Mouse (Mus musculus) lung, embryonic 14.5 days (tissue): Measurements from ENCODE around the gene Map7. TPM values are rescaled to one million over a fixed set of nuclear protein-coding genes. Genes with fewer than 3 reads are reported as not detected.

Source experiments
- ATAC-seq: fragments of 200-750 bp; cut with Nextera tagmentation; 2 replicates; pipeline ENCODE4 v1.8.0; 2017; ENCODE audit warnings: mild to moderate bottlenecking, moderate TSS enrichment, moderate library complexity; ENCODE audit not compliant: insufficient read depth
- DNase-seq: peaks from one replicate; pipeline ENCODE4 v3.0.0-alpha.2; 2015
- H3K27ac ChIP-seq: fragments of 300-500 bp; sonication (generic); 2 replicates; pipeline ENCODE4 v1.5.1; 2014; ENCODE audit warnings: low read depth, mild to moderate bottlenecking, moderate library complexity
- H3K27me3 ChIP-seq: fragments of 300-500 bp; sonication (generic); 2 replicates; pipeline ENCODE4 v1.6.1; 2014; ENCODE audit warnings: low read length, control low read depth; ENCODE audit not compliant: insufficient read depth
- H3K36me3 ChIP-seq: fragments of 300-500 bp; sonication (generic); 2 replicates; pipeline ENCODE4 v1.6.1; 2014; ENCODE audit warnings: control low read depth; ENCODE audit not compliant: insufficient read depth
- H3K4me1 ChIP-seq: fragments of 300-500 bp; sonication (generic); 2 replicates; pipeline ENCODE4 v1.6.1; 2014; ENCODE audit warnings: antibody characterized with exemption, control low read depth; ENCODE audit not compliant: insufficient read depth
- H3K4me2 ChIP-seq: fragments of 300-500 bp; sonication (generic); 2 replicates; pipeline ENCODE4 v1.6.1; 2014; ENCODE audit warnings: mild to moderate bottlenecking
- H3K4me3 ChIP-seq: fragments of 300-500 bp; sonication (generic); 2 replicates; pipeline ENCODE4 v1.5.1; 2014; ENCODE audit warnings: low read depth, low read length
- H3K9ac ChIP-seq: fragments of 300-500 bp; sonication (generic); 2 replicates; pipeline ENCODE4 v1.6.1; 2014
- H3K9me3 ChIP-seq: fragments of 300-500 bp; sonication (generic); 2 replicates; pipeline ENCODE4 v1.6.1; 2016; ENCODE audit warnings: low read depth, low read length, control low read depth
- CTCF ChIP-seq: IDR thresholded peaks from 2 replicates; pipeline ENCODE4 v1.5.1; 2016; ENCODE audit warnings: antibody characterized with exemption, low read depth
- WGBS: fragments of 180-500 bp; shearing (Covaris S2); extraction: QIAGEN DNeasy Blood & Tissue Kit; methylation state at CpG from one replicate; pipeline ENCODE4 v1.1.7; 2014; 5-methylcytosine and 5-hydroxymethylcytosine counted together
- polyA plus RNA-seq: library from polyadenylated mRNA; unstranded; fragments of >200 nt; fragmentation: Nextera tagmentation; extraction: Ambion mirVana; gene quantifications from 2 replicates; pipeline ENCODE4 v1.2.1, GENCODE M21; 2014

The Map7 gene
- polyA plus RNA-seq, 1 experiment from 2014 or later = 9.3 TPM

DNA sequence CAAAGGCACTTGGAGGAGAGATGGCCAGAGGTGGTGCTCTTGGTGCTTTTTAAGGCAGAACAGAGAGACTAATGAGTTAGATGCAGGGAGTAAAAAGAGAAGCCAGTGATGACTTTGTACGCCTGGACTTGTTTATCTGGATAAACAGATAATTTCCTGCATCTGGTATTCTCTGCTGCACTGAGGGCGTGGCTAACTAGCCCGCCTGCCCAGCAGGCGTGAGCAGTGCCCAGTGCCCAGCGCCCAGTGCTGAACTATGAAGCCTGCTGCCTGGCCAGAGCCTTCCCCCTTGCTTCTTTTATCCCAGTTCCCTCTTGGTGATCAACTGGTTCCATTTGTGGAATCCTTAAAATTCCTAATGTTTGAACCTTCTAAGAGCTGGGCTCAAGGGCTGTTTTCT, 81.8 kb downstream of the Map7 start:
- no peak for TF ChIP-seq CTCF

DNA sequence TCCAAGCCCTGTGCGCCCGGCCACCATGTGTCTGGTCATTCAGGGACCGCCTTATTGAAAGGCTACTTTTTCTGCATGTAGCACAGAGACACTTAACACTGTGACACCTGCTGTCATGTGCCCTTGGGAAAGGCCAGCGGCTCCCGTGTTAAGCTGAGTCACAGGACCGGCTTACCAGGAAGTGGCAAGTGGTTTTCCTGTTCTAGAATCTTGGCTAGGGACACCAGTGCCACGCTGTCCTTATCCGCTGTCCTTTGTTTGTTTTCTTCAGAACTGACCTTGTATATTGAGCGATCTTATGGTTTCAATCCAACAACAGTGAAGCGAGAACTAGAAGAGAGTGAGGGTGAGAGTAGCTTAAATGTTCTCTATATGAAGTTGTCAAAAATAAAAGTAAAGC, 85.2 kb downstream of the Map7 start:
- no peak for ATAC-seq
- Histone ChIP-seq H3K27me3 (no peaks in the 10 kb centered on the region), H3K4me3 (no peak overlapping the region), H3K4me2 (no peak overlapping the region), H3K9me3 (no peaks in the 10 kb centered on the region), H3K9ac (no peak overlapping the region), H3K4me1 (no peaks in the 10 kb centered on the region), H3K36me3 (no peaks in the 10 kb centered on the region), H3K27ac (no peak overlapping the region)
- TF ChIP-seq CTCF = no peak
- 82% methylated on average over 10 of the region's 10 CpGs for WGBS
- DNase-seq = no peak

More for the DNA sequence above, 81.8 kb downstream of the Map7 start:
- Histone ChIP-seq H3K9me3 (no peaks in the 10 kb centered on the region), H3K4me2 (no peak overlapping the region), H3K27ac (no peak overlapping the region), H3K36me3 (no peaks in the 10 kb centered on the region), H3K4me1 (no peaks in the 10 kb centered on the region), H3K9ac (no peak overlapping the region), H3K4me3 (no peak overlapping the region), H3K27me3 (no peaks in the 10 kb centered on the region)
- ATAC-seq (no peak), DNase-seq (no peak)
- WGBS = 77% methylated on average over 5 of the region's 5 CpGs

DNA sequence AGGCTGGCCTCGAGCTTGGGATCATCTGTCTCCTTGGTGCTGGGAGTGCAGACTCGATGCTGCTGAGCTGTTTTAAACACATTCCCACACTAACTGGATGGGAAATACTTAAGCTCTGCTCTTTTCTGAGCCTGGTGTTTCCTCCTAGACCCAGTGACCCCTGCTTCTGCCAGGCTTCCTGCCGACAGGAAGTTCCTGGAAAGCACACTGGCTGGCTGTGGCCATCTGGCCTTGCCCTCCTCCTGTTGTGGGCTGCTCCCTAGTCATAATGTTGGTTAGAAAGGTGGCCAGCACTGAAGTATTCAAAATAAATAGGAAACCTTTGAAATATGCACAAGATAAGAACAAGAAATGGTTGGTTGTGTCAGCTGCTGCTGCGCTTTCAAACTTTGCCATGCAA, 86.2 kb downstream of the Map7 start:
- no peak for ATAC-seq
- DNase-seq = peak; percentile 27
- no peak for TF ChIP-seq CTCF
- no peaks in the 10 kb centered on the region for H3K9me3 ChIP-seq
- 35% methylated on average over 4 of the region's 4 CpGs for WGBS
- H3K27me3 ChIP-seq = no peaks in the 10 kb centered on the region
- H3K9ac ChIP-seq = no peak overlapping the region
- H3K4me1 ChIP-seq = no peaks in the 10 kb centered on the region
- H3K36me3 ChIP-seq = no peaks in the 10 kb centered on the region
- no peak overlapping the region for H3K27ac ChIP-seq
- no peak overlapping the region for H3K4me3 ChIP-seq
- H3K4me2 ChIP-seq = no peak overlapping the region

DNA sequence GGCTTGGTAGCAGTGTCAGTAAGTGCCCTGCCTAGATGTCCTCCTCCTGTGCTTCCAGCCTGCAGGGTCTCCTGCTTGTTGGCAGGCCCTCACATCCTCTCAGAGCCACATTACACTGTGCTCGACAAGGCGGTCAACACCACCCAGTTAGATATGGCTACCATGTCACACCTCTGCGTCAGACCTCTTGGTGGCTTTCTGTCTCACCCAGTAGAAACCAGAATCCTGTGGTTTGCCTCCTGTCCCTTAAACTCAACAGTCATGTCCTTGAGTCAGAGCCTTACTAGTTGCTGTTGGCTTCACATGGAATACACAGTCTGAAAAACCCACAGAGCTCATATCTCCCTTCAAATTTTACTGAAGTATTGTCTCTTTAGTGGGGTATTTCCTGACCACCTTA, 87.4 kb downstream of the Map7 start:
- no peak for TF ChIP-seq CTCF
- no peak overlapping the region for H3K9ac ChIP-seq
- H3K27ac ChIP-seq = no peak overlapping the region
- H3K9me3 ChIP-seq = no peaks in the 10 kb centered on the region
- no peak for DNase-seq
- H3K4me3 ChIP-seq = no peak overlapping the region
- WGBS = 82% methylated on average over 3 of the region's 3 CpGs
- no peaks in the 10 kb centered on the region for H3K27me3 ChIP-seq
- no peaks in the 10 kb centered on the region for H3K4me1 ChIP-seq
- no peak overlapping the region for H3K4me2 ChIP-seq
- no peaks in the 10 kb centered on the region for H3K36me3 ChIP-seq
- no peak for ATAC-seq

DNA sequence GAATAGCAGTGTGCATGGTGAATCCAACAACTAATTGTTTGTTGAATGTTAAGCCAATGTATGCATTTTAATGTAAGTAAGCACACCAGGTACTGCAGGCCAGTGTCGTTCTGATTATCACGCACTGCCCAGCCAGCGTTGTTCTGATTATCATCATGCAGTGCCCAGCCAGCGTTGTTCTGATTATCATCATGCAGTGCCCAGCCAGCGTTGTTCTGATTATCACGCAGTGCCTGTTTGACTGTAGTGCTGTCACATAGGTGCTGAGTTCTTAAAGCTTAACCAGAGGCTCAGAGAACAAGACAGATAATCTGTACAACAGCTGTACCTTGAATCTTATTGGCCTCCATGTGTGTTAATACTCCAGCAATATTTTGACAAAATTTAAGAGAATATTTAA, 88.0 kb downstream of the Map7 start:
- no peak overlapping the region for H3K27ac ChIP-seq
- no peak for DNase-seq
- no peaks in the 10 kb centered on the region for H3K27me3 ChIP-seq
- no peak overlapping the region for H3K4me3 ChIP-seq
- no peak overlapping the region for H3K9ac ChIP-seq
- WGBS = 92% methylated on average over 6 of the region's 6 CpGs
- H3K4me2 ChIP-seq = no peak overlapping the region
- no peak for TF ChIP-seq CTCF
- no peaks in the 10 kb centered on the region for H3K9me3 ChIP-seq
- no peak for ATAC-seq
- H3K36me3 ChIP-seq = no peaks in the 10 kb centered on the region
- no peaks in the 10 kb centered on the region for H3K4me1 ChIP-seq

DNA sequence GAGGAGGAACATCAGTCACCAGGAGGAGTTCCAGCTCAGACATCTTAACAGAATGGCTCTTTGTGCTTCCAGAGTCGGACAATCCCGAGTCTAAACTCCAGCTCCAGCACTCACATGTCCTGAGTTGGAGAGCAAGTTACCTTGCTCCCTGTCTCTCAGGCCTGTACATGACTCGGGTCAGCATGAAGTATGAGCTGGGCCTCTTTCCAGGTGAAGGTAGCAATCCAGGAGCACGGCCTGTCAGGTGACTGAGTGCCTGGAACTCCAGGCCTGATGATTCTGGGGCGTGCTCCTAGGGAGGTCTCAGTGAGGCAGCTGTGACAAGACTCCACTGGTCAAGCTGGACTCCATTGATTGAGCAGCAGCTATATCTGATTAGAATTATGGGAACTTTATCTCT, 90.0 kb downstream of the Map7 start:
- Histone ChIP-seq H3K9me3 (no peaks in the 10 kb centered on the region), H3K4me3 (no peak overlapping the region), H3K4me1 (no peaks in the 10 kb centered on the region), H3K27me3 (no peaks in the 10 kb centered on the region), H3K27ac (no peak overlapping the region), H3K4me2 (no peak overlapping the region), H3K36me3 (no peaks in the 10 kb centered on the region), H3K9ac (no peak overlapping the region)
- no peak for ATAC-seq
- 60% methylated on average over 5 of the region's 5 CpGs for WGBS
- TF ChIP-seq CTCF = no peak
- DNase-seq = no peak

DNA sequence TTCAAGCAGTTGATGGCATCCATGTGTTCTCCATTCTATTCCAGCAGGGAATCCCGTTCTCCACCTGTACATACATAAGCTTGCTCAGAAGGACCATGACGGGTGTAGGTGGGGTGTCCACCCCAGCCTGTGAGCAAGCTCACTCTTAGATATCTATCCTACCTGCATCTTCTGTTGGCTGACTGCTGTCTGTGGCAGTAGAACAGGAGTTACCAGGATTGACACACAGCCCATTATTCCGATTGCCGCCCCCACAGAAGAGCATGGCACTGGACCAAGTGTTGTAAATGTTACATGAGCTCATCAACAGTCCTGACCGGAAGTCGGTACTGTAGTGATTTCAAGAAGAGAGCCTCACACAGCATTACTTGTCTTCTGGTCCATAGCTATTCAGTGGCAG, 92.6 kb downstream of the Map7 start:
- 82% methylated on average over 6 of the region's 6 CpGs for WGBS
- TF ChIP-seq CTCF = no peak

DNA sequence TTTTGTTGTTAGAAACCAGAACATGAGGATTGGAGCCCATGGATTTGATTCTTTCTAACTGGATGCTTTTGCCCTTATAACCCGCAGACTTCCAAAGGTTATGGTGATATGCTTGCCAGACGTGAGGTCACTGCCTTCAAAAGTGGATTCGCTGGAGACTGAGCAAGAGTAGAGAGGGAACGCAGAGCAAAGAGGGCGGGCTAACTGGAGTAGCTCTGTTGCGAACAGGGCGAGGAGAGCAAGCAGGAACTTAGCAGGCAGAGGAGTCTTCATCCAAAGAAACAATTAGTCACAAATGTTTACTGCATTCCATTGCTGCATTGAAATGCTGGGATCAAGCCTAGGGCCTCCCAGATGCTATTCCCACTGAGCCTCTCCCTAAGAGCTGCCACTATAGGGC, 95.0 kb downstream of the Map7 start:
- Histone ChIP-seq H3K36me3 (no peaks in the 10 kb centered on the region), H3K9ac (no peak overlapping the region), H3K9me3 (no peaks in the 10 kb centered on the region), H3K4me3 (no peak overlapping the region), H3K27me3 (no peaks in the 10 kb centered on the region), H3K27ac (no peak overlapping the region), H3K4me2 (no peak overlapping the region), H3K4me1 (no peaks in the 10 kb centered on the region)
- 67% methylated on average over 7 of the region's 7 CpGs for WGBS
- no peak for TF ChIP-seq CTCF
- ATAC-seq = no peak
- no peak for DNase-seq

More for the DNA sequence above, 92.6 kb downstream of the Map7 start:
- H3K27me3 ChIP-seq = no peaks in the 10 kb centered on the region
- DNase-seq (no peak), ATAC-seq (no peak)
- no peaks in the 10 kb centered on the region for H3K9me3 ChIP-seq
- H3K4me1 ChIP-seq = no peaks in the 10 kb centered on the region
- H3K4me3 ChIP-seq = no peak overlapping the region
- no peaks in the 10 kb centered on the region for H3K36me3 ChIP-seq
- no peak overlapping the region for H3K27ac ChIP-seq
- H3K9ac ChIP-seq = no peak overlapping the region
- H3K4me2 ChIP-seq = no peak overlapping the region
